Mouse (Mus musculus): ENCODE results near the gene Pex5l.

DNA sequence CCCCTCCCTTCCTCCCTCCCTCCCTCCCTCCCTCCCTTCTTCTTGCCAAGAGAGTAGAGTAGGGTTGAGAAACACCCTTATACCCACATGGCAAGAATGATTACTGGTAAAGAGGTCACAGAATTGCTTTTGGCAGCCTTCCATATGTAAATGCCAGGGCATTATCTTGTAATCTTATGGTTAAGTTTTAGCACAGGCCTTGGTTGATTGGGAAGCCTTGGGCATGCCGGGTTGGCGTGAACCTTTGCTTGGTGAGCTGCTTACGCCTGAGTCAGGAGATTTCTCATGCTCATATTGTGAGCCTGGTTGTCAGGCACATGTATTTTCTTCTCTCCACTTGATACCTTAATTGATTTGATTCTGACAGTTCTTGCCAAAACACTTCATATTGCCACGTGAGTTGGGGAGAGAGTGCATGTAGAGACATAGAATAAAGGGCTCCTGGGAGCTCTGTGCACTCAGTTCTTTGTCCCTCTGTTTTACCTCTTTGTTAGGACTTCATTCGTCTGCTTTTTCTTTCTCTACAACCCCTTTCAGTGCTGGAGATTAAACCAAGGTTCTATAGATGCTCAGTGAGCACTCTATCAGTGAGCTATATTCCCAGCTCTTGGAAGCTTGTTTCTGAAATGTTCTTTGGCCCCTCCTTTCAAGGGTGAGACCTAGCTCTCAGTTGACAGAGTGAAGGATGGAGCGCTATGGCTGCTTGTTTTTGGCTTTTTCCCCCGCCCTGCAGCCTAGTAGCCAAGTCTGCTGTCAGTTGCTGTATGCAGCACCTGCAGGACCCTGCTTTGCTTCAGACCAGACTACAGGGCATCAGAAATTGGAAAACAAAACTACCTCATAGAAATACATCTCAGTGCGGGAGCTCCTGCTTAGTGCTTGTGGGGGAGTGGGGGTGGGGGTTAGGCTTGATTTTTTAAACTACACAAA is 236.9 kb downstream of the Pex5l start:
- TF ChIP-seq CTCF (IDR thresholded peaks at IDR 0.05; ENCODE audit: low read depth): no peak
- no peak for TF ChIP-seq EP300 (IDR thresholded peaks at IDR 0.05; ENCODE audit: low read depth)

Data from liver, postnatal 0 days (tissue).